Mouse (Mus musculus): ENCODE measurements around the gene Rbm34. TPM values are rescaled to one million over a fixed set of nuclear protein-coding genes. Genes with fewer than 3 reads are reported as not detected.
"Not testable (repeated sequence)": the region's sequence is repeated elsewhere in the genome, so short reads cannot be mapped to it uniquely, and the experiment has no call there.

Rbm34 gene
- polyA plus RNA-seq, 1 experiment = 13.0 TPM

GRCm38 (mm10) chr8:126917179-126917905, 53.5 kb downstream of the Rbm34 start:
- 0 out of 2 replicates have a peak, but pooled peaks have one; percentile 0 for TF ChIP-seq CTCF (IDR thresholded peaks at IDR 0.05; ENCODE audit: borderline replicate concordance, extremely low read depth, insufficient read depth, insufficient read length)
- TF ChIP-seq POLR2A (IDR thresholded peaks at IDR 0.05; ENCODE audit: borderline replicate concordance, extremely low read depth, insufficient read depth, insufficient read length, poor library complexity, severe bottlenecking) = no peak
- no peak for DNase-seq (ENCODE audit: low read depth)

GRCm38 (mm10) chr8:126916611-126917010, 54.3 kb downstream of the Rbm34 start:
- TF ChIP-seq POLR2A (IDR thresholded peaks at IDR 0.05; ENCODE audit: borderline replicate concordance, extremely low read depth, insufficient read depth, insufficient read length, poor library complexity, severe bottlenecking) (no peak), CTCF (IDR thresholded peaks at IDR 0.05; ENCODE audit: borderline replicate concordance, extremely low read depth, insufficient read depth, insufficient read length) (no peak)
- DNase-seq (ENCODE audit: low read depth) = no peak

GRCm38 (mm10) chr8:126914609-126915375, 56.1 kb downstream of the Rbm34 start:
- no peak for TF ChIP-seq POLR2A (IDR thresholded peaks at IDR 0.05; ENCODE audit: borderline replicate concordance, extremely low read depth, insufficient read depth, insufficient read length, poor library complexity, severe bottlenecking)
- TF ChIP-seq CTCF (IDR thresholded peaks at IDR 0.05; ENCODE audit: borderline replicate concordance, extremely low read depth, insufficient read depth, insufficient read length) = no peak
- DNase-seq (ENCODE audit: low read depth) = no peak

- not testable (repeated sequence) for DNase-seq (ENCODE audit: low read depth)
Observed at GRCm38 (mm10) chr8:126914107-126914490, 56.8 kb downstream of the Rbm34 start.

- TF ChIP-seq POLR2A (IDR thresholded peaks at IDR 0.05; ENCODE audit: borderline replicate concordance, extremely low read depth, insufficient read depth, insufficient read length, poor library complexity, severe bottlenecking) = no peak
- no peak for TF ChIP-seq CTCF (IDR thresholded peaks at IDR 0.05; ENCODE audit: borderline replicate concordance, extremely low read depth, insufficient read depth, insufficient read length)
- DNase-seq (ENCODE audit: low read depth) = peak; percentile 71
Observed at GRCm38 (mm10) chr8:126913241-126914106, 57.4 kb downstream of the Rbm34 start.

GRCm38 (mm10) chr8:126909371-126909802, 61.5 kb downstream of the Rbm34 start:
- TF ChIP-seq CTCF (IDR thresholded peaks at IDR 0.05; ENCODE audit: borderline replicate concordance, extremely low read depth, insufficient read depth, insufficient read length) (no peak), POLR2A (IDR thresholded peaks at IDR 0.05; ENCODE audit: borderline replicate concordance, extremely low read depth, insufficient read depth, insufficient read length, poor library complexity, severe bottlenecking) (no peak)
- no peak for DNase-seq (ENCODE audit: low read depth)

GRCm38 (mm10) chr8:126908805-126909204, 62.1 kb downstream of the Rbm34 start:
- TF ChIP-seq CTCF (IDR thresholded peaks at IDR 0.05; ENCODE audit: borderline replicate concordance, extremely low read depth, insufficient read depth, insufficient read length) = no peak
- TF ChIP-seq POLR2A (IDR thresholded peaks at IDR 0.05; ENCODE audit: borderline replicate concordance, extremely low read depth, insufficient read depth, insufficient read length, poor library complexity, severe bottlenecking) = no peak
- no peak for DNase-seq (ENCODE audit: low read depth)

GRCm38 (mm10) chr8:126907968-126908367, 62.9 kb downstream of the Rbm34 start:
- DNase-seq (ENCODE audit: low read depth) = no peak
- TF ChIP-seq CTCF (IDR thresholded peaks at IDR 0.05; ENCODE audit: borderline replicate concordance, extremely low read depth, insufficient read depth, insufficient read length) = no peak
- no peak for TF ChIP-seq POLR2A (IDR thresholded peaks at IDR 0.05; ENCODE audit: borderline replicate concordance, extremely low read depth, insufficient read depth, insufficient read length, poor library complexity, severe bottlenecking)

GRCm38 (mm10) chr8:126907374-126907773, 63.5 kb downstream of the Rbm34 start:
- peak; percentile 63 for DNase-seq (ENCODE audit: low read depth)
- TF ChIP-seq CTCF (IDR thresholded peaks at IDR 0.05; ENCODE audit: borderline replicate concordance, extremely low read depth, insufficient read depth, insufficient read length) (peak; percentile 10; the same call in 1 of the 2 replicates), POLR2A (IDR thresholded peaks at IDR 0.05; ENCODE audit: borderline replicate concordance, extremely low read depth, insufficient read depth, insufficient read length, poor library complexity, severe bottlenecking) (no peak)

- TF ChIP-seq CTCF (IDR thresholded peaks at IDR 0.05; ENCODE audit: borderline replicate concordance, extremely low read depth, insufficient read depth, insufficient read length) (no peak; the same call in 1 of the 2 replicates), POLR2A (IDR thresholded peaks at IDR 0.05; ENCODE audit: borderline replicate concordance, extremely low read depth, insufficient read depth, insufficient read length, poor library complexity, severe bottlenecking) (no peak)
- no peak for DNase-seq (ENCODE audit: low read depth)
Observed at GRCm38 (mm10) chr8:126905387-126905786, 65.5 kb downstream of the Rbm34 start.

GRCm38 (mm10) chr8:126903927-126904326, 66.9 kb downstream of the Rbm34 start:
- TF ChIP-seq CTCF (IDR thresholded peaks at IDR 0.05; ENCODE audit: borderline replicate concordance, extremely low read depth, insufficient read depth, insufficient read length) (no peak), POLR2A (IDR thresholded peaks at IDR 0.05; ENCODE audit: borderline replicate concordance, extremely low read depth, insufficient read depth, insufficient read length, poor library complexity, severe bottlenecking) (no peak)

More at GRCm38 (mm10) chr8:126903927-126904326, 66.9 kb downstream of the Rbm34 start:
- DNase-seq (ENCODE audit: low read depth) = no peak
